Mouse (Mus musculus): ENCODE measurements around the gene Emb.

GRCm38 (mm10) chr13:117216126-117216525 lies 7.8 kb downstream of the Emb start:
- no peak for TF ChIP-seq GATA1 (IDR thresholded peaks at IDR 0.05; ENCODE audit: borderline replicate concordance, low read length)
- TF ChIP-seq FLI1 (IDR thresholded peaks at IDR 0.05; ENCODE audit: low read length) = no peak
